21 mouse cellular contexts compared by ENCODE assay signal in the genomic region with DNA sequence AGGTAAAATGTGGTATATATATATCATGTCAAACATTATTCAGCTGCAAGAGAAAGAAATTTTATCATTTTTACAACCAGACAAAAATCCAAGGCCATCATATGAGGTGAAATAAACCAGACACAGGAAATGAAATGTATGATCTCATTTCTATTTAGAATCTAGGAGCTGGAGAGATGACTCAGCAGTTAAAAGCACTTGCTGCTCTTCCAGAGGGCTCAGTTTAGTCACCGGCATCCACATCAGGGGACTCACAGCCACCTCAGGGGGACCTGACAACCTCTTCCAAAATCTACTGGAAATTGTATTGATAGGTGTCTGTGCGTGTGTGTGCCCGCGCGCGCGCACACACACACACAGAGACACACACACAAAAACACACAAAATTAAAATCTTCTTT.
A peak's percentile ranks its signal among the peaks of the same experiment; 100 is the strongest.
DNase-seq lines count a peak whose midpoint lies in the region; ATAC-seq and TF ChIP-seq lines count a peak whose summit lies in the region.
"Had no signal": no experiment of that assay in that cellular context is flagged by ENCODE, and none has a peak within 500 bp of the region (broad histone marks: within the 10 kb centered on the region; RNA-seq: fewer than 3 reads in every experiment).

No protein-coding gene starts in this region.

- ATAC-seq in heart, postnatal 0 days (ENCODE audit: insufficient read depth, low read depth): peak; percentile 49; the same call in 1 of the 2 replicates
- ATAC-seq in heart, embryonic 11.5 days (replicated peaks; ENCODE audit: insufficient number of reproducible peaks, low FRiP score, low TSS enrichment): no peak
- no peak for ATAC-seq in neural tube, embryonic 15.5 days (ENCODE audit: low FRiP score)
- ATAC-seq: CD4-positive, CD25-positive, alpha-beta regulatory T cell, adult 4 months; forebrain, embryonic 16.5 days; intestine, embryonic 15.5 days had no signal

- TF ChIP-seq RAD21 in CH12.LX (IDR thresholded peaks at IDR 0.05; ENCODE audit: low read depth, low read length): no peak

- no peaks in the 10 kb centered on the region for H3K36me3 ChIP-seq in heart, postnatal 0 days (replicated peaks; ENCODE audit: control insufficient read depth, insufficient read depth, low read length)
- no peaks in the 10 kb centered on the region for H3K36me3 ChIP-seq in heart, embryonic 11.5 days (ENCODE audit: control insufficient read depth, insufficient read depth, low read length)
- H3K36me3 ChIP-seq in CH12.LX (replicated peaks in 1 of 2; ENCODE audit: control insufficient read depth in 1 of 2, insufficient read depth in 1 of 2, low read length in 1 of 2): no peaks in the 10 kb centered on the region
- H3K36me3 ChIP-seq in neural tube, embryonic 15.5 days: no peaks in the 10 kb centered on the region
- H3K36me3 ChIP-seq: embryonic facial prominence, embryonic 13.5 days; forebrain, embryonic 12.5 days; hindbrain, embryonic 10.5 days; intestine, embryonic 15.5 days had no signal

- no peaks in the 10 kb centered on the region for H3K9me3 ChIP-seq in heart, postnatal 0 days (replicated peaks; ENCODE audit: control insufficient read depth, low read length)
- no peaks in the 10 kb centered on the region for H3K9me3 ChIP-seq in heart, embryonic 11.5 days (replicated peaks; ENCODE audit: control insufficient read depth, low read length)
- no peaks in the 10 kb centered on the region for H3K9me3 ChIP-seq in CH12.LX (replicated peaks; ENCODE audit: low read length)
- H3K9me3 ChIP-seq in neural tube, embryonic 15.5 days (replicated peaks): no peaks in the 10 kb centered on the region
- H3K9me3 ChIP-seq: embryonic facial prominence, embryonic 13.5 days; forebrain, embryonic 12.5 days; hindbrain, embryonic 10.5 days; intestine, embryonic 15.5 days had no signal

- dilution Hi-C loops in CH12.LX (cut with MboI; ENCODE audit: extremely low pct_ligation_motif_present, extremely low pct_unique_long_range_greater_than_20kb, low sequenced_read_pairs): no loop called here

- H3K4me2 ChIP-seq in heart, postnatal 0 days (ENCODE audit: low read depth, low read length): no peak overlapping the region
- H3K4me2 ChIP-seq in heart, embryonic 11.5 days: no peak overlapping the region
- no peak overlapping the region for H3K4me2 ChIP-seq in CH12.LX (ENCODE audit: insufficient read depth, low read depth, poor library complexity, severe bottlenecking)
- no peak overlapping the region for H3K4me2 ChIP-seq in neural tube, embryonic 15.5 days
- H3K4me2 ChIP-seq: embryonic facial prominence, embryonic 13.5 days; forebrain, embryonic 12.5 days; hindbrain, embryonic 14.5 days; intestine, embryonic 15.5 days had no signal

- H3K27me3 ChIP-seq in heart, postnatal 0 days (ENCODE audit: control insufficient read depth, insufficient read depth, low read length): no peaks in the 10 kb centered on the region
- H3K27me3 ChIP-seq in heart, embryonic 11.5 days (ENCODE audit: control insufficient read depth, insufficient read depth, low read length): no peaks in the 10 kb centered on the region
- no peaks in the 10 kb centered on the region for H3K27me3 ChIP-seq in CH12.LX (replicated peaks)
- H3K27me3 ChIP-seq in neural tube, embryonic 15.5 days (replicated peaks): no peaks in the 10 kb centered on the region
- H3K27me3 ChIP-seq: embryonic facial prominence, embryonic 13.5 days; forebrain, embryonic 12.5 days; intestine, embryonic 15.5 days had no signal

- no peak overlapping the region for H3K9ac ChIP-seq in heart, postnatal 0 days (replicated peaks; ENCODE audit: low read depth, low read length)
- no peak overlapping the region for H3K9ac ChIP-seq in heart, embryonic 11.5 days (ENCODE audit: low read depth, low read length)
- no peak overlapping the region for H3K9ac ChIP-seq in CH12.LX (ENCODE audit: insufficient read depth, low read depth)
- H3K9ac ChIP-seq in neural tube, embryonic 15.5 days (replicated peaks): no peak overlapping the region
- H3K9ac ChIP-seq: embryonic facial prominence, embryonic 13.5 days; forebrain, embryonic 12.5 days; hindbrain, embryonic 14.5 days; intestine, embryonic 15.5 days had no signal

- DNase-seq in adrenal gland, adult 2 months: peak; percentile 10
- DNase-seq in adrenal gland, postnatal 4 days (ENCODE audit: low spot score in 2 of 2): no peak
- peak; percentile 73 for DNase-seq in heart, postnatal 0 days (ENCODE audit: low spot score)
- DNase-seq in CH12.LX (ENCODE audit: extremely low read depth): peak; percentile 12
- DNase-seq in cerebellum, adult 18-20 months: no peak
- DNase-seq: adrenal gland, postnatal 36 days; B cell, adult 2 months; cerebellum, adult 11-12 months; cerebellum, adult 9-11 months; cerebellum, postnatal 36 days; gastrocnemius, postnatal 10 days; kidney, adult 18-20 months had no signal

- TF ChIP-seq EP300 in heart, postnatal 0 days (IDR thresholded peaks at IDR 0.05; ENCODE audit: low read depth): no peak
- TF ChIP-seq EP300 in CH12.LX (IDR thresholded peaks at IDR 0.05; ENCODE audit: low read length): no peak

- H3K4me1 ChIP-seq in heart, postnatal 0 days (ENCODE audit: control insufficient read depth, insufficient read depth): no peaks in the 10 kb centered on the region
- H3K4me1 ChIP-seq in heart, embryonic 11.5 days (ENCODE audit: control insufficient read depth, insufficient read depth, low read length): no peaks in the 10 kb centered on the region
- peaks cover 0 to 2% of the 10 kb centered on the region in 2 experiments; a peak in 1 of 4 replicates for H3K4me1 ChIP-seq in CH12.LX (ENCODE audit: control insufficient read depth in 1 of 2, insufficient read depth in 2 of 2)
- H3K4me1 ChIP-seq in neural tube, embryonic 15.5 days: no peaks in the 10 kb centered on the region
- H3K4me1 ChIP-seq: embryonic facial prominence, embryonic 13.5 days; forebrain, embryonic 12.5 days; hindbrain, embryonic 10.5 days had no signal

- H3K4me3 ChIP-seq in heart, postnatal 0 days (ENCODE audit: low read depth, low read length): no peak overlapping the region
- no peak overlapping the region for H3K4me3 ChIP-seq in heart, embryonic 11.5 days (ENCODE audit: low read depth, low read length)
- no peak overlapping the region for H3K4me3 ChIP-seq in CH12.LX (replicated peaks in 1 of 3; ENCODE audit: low read depth in 2 of 3, low read length in 2 of 3, poor library complexity in 1 of 3)
- H3K4me3 ChIP-seq in neural tube, embryonic 15.5 days (replicated peaks): no peak overlapping the region
- H3K4me3 ChIP-seq: embryonic facial prominence, embryonic 13.5 days; forebrain, embryonic 12.5 days; hindbrain, embryonic 10.5 days; intestine, embryonic 15.5 days had no signal

- no peaks in the 10 kb centered on the region for H3K79me2 ChIP-seq in CH12.LX (replicated peaks; ENCODE audit: control insufficient read depth, extremely low read depth, insufficient read depth, poor library complexity, severe bottlenecking)

- in situ Hi-C loops in CH12.LX (cut with MboI; ENCODE audit: low pct_ligation_motif_present, low pct_unique_long_range_greater_than_20kb, low sequenced_read_pairs): no loop called here

- no peak overlapping the region for H3K27ac ChIP-seq in heart, postnatal 0 days (ENCODE audit: low read depth)
- H3K27ac ChIP-seq in heart, embryonic 11.5 days (ENCODE audit: low read depth, low read length): no peak overlapping the region
- H3K27ac ChIP-seq in CH12.LX (ENCODE audit: insufficient read depth, low read depth): no peak overlapping the region
- H3K27ac ChIP-seq in neural tube, embryonic 15.5 days (replicated peaks): no peak overlapping the region
- H3K27ac ChIP-seq: embryonic facial prominence, embryonic 13.5 days; forebrain, embryonic 12.5 days; hindbrain, embryonic 10.5 days; hindbrain, embryonic 14.5 days; intestine, embryonic 15.5 days had no signal

- TF ChIP-seq CTCF in heart, postnatal 0 days (IDR thresholded peaks at IDR 0.05; ENCODE audit: low read depth): no peak
- TF ChIP-seq CTCF in CH12.LX (conservative IDR thresholded peaks at IDR 0.05 in 1 of 2, IDR thresholded peaks at IDR 0.05 in 1 of 2; ENCODE audit: low read depth in 2 of 2, low read length in 2 of 2): no peak

- no peak for TF ChIP-seq POLR2A in CH12.LX (IDR thresholded peaks at IDR 0.05; ENCODE audit: low read depth, low read length)

- WGBS in heart, postnatal 0 days: 78% methylated on average over 7 of the region's 7 CpGs
- 89% methylated on average over 7 of the region's 7 CpGs for WGBS in heart, embryonic 11.5 days (ENCODE audit: insufficient replicate concordance)
- WGBS in neural tube, embryonic 15.5 days: 97% methylated on average over 7 of the region's 7 CpGs

TF ChIP-seq in CH12.LX, 34 proteins besides CTCF, POLR2A, EP300 and RAD21:
- 0 out of 2 replicates have a peak, but pooled peaks have one; percentile 46 for TF ChIP-seq MAFK (IDR thresholded peaks at IDR 0.05; ENCODE audit: insufficient replicate concordance, low read length)
- no peak for TF ChIP-seq TCF12 (IDR thresholded peaks at IDR 0.05; ENCODE audit: low read depth, low read length)

Comparison
In these comparisons a context has a peak if more than half of its experiments do, and no peak if none do; other contexts are left out.
1. DNase-seq: peak in adrenal gland, adult 2 months (single experiment), heart, postnatal 0 days (single experiment) and CH12.LX (single experiment); none in adrenal gland, postnatal 4 days (0 of 2) and cerebellum, adult 18-20 months (0 of 2).